Mouse (Mus musculus) heart, postnatal 25 days (tissue): Measurements from ENCODE around the gene Eef1b2. TPM values are rescaled to one million over a fixed set of nuclear protein-coding genes. Genes with fewer than 3 reads are reported as not detected.

Experiments
- DNase-seq: peaks from one replicate; pipeline ENCODE4 v3.0.0; 2022; ENCODE audit warnings: low spot score
- intact Hi-C: fragments of 180-260 bp; cut with DNase I; formaldehyde crosslinking; loops from one replicate; pipeline ENCODE4 v1.15.1; 2025
- total RNA-seq, 2 experiments: library from RNA; stranded (reverse); gene quantifications; 2 replicates each; pipeline ENCODE4 v1.2.3; 2021

Eef1b2 gene
- total RNA-seq, 2 experiments from 2014 or later, result 356 to 385 TPM

DNA sequence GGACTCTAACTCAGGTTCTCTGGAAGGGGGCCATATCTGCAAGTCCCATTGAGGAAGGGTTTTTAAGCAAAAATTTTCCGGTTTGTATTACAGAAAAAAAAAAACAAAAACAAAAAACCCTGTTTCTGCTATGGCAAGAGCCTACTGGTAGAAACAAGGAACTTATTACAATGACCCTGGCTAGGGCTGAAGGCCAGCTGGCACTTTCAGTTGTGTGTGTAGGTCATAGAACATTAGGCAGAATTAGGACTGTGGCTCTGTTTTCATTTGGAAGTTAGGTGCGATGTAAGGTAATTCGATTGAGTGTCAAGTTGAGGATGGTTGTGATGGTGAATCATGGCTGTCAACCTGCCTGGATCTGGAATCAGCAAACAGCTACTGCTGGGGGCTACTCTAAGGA lies 11.9 kb downstream of the Eef1b2 start:
- intact Hi-C loops, result no loop called here
- DNase-seq, result no peak

GRCm38 (mm10) chr1:63190851-63191250 lies 14.2 kb downstream of the Eef1b2 start:
- no peak for DNase-seq

GRCm38 (mm10) chr1:63192306-63193065 lies 15.9 kb downstream of the Eef1b2 start:
- intact Hi-C loops, result no loop called here
- DNase-seq, result no peak

More at GRCm38 (mm10) chr1:63190851-63191250, 14.2 kb downstream of the Eef1b2 start:
- intact Hi-C loops, result no loop called here

- intact Hi-C loops, result no loop called here
These were observed 19.4 kb downstream of the Eef1b2 start for GRCm38 (mm10) chr1:63195848-63196512.

DNA sequence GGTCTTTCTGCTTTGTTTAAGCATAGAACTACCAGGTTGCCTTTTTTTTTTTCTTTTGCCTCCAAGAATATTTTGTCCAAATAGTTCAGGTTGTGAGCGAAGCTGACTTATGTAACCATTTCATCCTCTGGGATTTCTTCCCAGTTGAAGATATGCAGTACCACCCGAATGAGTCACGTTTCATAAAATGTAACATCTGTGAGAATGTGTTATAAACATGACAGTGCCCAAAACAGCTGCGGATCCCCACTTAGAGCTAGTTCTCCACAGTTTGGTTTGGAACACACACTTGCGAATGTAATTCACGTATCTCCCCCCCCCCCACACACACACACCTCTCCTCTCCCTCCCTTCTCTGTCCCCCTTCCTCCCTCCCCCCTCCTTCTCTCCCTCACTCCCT lies 22.8 kb downstream of the Eef1b2 start:
- DNase-seq, result no peak
- intact Hi-C loops, result no loop called here

More at GRCm38 (mm10) chr1:63195848-63196512, 19.4 kb downstream of the Eef1b2 start:
- no peak for DNase-seq

GRCm38 (mm10) chr1:63200322-63200721 lies 23.7 kb downstream of the Eef1b2 start:
- no peak for DNase-seq
- intact Hi-C loops, result no loop called here

DNA sequence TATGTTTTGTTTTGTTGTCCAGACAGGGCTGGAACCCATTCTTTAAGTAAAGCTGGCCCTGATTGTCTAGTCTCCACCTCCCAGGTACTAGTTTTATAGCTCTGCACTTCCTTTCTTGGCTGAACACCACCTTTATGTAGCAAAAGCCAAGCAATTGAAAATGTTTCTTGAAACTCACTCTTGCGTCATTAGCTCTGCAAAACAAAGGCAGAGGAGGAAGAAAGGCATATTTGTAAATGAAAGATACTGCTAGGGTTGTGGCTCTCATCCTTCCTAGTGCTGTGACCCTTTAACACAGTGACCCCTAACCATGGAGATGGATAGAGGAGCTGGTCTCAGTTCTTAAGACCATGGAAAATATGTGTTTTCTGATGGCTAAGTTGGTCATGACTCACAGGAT lies 25.0 kb downstream of the Eef1b2 start:
- DNase-seq, result no peak
- intact Hi-C loops, result no loop called here

DNA sequence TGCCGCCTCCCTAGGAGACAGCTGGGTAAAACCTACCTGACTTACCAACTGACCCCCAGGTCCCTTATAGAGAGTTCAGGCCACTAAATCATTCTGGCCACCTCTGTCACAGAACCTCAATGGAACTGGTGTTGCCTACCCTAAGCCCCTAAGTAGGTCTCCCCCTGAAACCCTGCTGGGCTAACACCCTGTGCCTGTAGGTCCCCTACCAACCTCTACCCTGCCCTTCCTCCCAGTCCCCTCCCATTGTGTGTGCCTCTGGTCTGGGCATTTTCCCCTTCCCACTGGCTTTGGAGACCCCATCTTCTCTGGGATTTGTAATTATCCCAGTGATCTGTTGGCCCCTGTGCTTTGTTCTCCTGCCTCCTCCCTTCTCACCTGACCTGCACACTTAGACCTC lies 26.8 kb downstream of the Eef1b2 start:
- intact Hi-C loops, result no loop called here
- no peak for DNase-seq

- intact Hi-C loops, result no loop called here
- DNase-seq, result no peak
These were observed 27.5 kb downstream of the Eef1b2 start for GRCm38 (mm10) chr1:63203950-63204659.

DNA sequence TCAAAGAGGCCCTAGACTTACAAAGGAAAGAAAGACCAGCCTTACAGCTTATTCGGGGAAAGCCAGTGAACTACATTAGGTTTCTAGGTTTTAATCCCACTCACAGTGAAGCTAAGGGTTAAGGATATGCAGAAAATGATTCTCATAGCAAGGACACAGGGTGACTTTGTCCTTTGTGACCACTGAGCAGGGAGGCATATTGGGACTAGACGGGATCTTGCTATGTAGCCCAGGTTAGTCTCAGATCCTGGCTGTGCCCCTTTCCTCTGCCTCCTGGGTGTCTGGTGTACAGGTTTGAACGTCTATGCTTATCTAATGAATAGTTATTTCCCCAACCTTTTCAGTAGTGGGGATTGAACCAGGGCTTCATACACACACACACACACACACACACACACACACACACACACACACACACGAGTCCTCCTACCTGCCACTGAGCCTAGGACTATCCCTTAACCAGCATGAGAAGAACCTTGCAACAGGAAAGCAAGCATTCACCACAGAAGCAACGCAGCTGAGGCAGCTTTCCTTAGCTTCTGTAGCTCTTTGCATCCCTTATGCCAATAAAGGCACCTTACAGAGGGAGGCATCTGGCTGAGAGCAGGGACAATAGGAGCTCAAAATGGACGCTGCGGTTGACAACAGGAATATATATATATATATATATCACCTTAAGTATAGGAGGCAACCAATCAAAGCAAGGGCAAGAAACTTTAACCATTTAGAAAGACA lies 28.2 kb downstream of the Eef1b2 start:
- intact Hi-C loops, result no loop called here
- DNase-seq, result no peak

DNA sequence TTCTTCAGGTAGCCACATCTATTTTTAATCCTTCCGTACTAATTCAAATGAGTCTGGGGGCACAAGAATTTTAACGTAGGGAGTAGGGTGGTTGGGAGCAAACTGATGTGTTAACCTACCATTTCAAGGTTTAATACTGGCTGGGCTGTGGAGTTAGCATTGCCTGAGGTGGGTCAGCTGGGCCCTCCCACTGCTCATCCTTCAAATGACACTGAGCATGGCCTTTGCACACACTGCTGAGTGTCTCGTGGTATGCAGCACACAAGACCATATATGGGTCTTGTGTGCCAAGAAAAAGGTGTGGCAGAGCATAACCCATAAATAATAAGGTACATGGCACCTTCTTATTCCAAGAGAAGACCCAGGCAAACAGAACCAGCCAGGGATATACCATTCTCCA lies 31.0 kb downstream of the Eef1b2 start:
- intact Hi-C loops, result no loop called here
- no peak for DNase-seq

GRCm38 (mm10) chr1:63209861-63210529 lies 33.4 kb downstream of the Eef1b2 start:
- intact Hi-C loops, result no loop called here
- DNase-seq, result no peak

DNA sequence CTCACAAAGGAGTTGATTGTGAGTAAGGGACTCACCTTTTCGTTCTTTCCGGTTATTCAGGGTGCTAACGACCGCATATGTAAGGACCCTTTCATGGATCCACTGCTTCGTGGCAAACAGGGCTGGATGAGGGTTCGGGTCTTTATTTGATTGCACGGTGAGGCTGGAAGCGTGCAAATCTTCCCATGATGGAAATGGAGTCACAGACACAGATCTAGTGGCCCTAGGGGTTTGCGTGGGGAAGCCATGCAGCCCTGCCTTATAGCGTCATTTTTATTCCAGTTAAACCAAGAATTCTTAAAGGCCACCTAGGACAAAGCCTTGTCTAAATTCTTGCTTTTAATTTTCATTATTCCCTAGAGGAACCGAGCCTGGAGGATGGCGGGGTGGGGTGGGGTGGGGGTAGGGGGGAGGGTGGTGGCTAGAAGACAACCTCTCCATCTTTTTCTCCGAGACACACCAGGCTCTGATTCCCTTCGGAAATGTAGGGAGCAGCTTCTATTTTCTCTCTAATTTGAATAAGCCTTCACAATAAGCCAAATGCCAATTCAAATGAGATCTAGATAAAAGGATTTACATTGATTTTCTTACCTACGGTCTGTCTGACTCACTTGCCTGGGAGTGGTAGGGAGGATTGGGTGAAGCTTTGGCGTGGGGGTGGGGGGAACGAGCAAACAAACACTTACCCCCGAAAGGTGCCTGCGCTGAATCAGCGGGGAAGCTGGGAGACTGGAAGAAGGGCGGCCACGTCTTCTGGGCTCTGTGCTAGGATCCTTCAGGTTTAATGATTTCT lies 37.0 kb downstream of the Eef1b2 start:
- intact Hi-C loops, result no loop called here
- DNase-seq, result no peak

- intact Hi-C loops, result no loop called here
- no peak for DNase-seq
These were observed 37.6 kb downstream of the Eef1b2 start, which contains the start of gene Gpr1 for GRCm38 (mm10) chr1:63214271-63214558. Gene Gpr1, minus strand, starts transcription at chr1:63214543.

DNA sequence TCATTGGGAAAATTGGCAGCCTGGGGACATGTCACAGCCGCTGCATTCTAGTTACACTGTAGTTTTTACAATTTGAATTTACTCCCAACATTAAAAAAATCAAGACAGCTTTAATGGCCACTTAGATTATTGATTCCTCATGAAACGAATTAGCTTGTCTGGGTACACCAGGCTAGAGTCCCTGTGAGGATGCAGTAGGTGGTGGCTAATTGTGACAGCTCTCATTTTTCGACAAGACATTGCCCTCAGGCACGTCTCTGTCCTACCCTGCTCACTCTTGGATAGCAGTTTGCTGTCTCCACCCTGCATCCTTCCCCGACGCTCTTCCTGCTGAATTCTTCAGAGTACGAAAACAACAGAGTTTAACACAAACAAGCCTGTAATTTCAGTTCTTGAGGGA lies 38.0 kb downstream of the Eef1b2 start:
- no peak for DNase-seq
- intact Hi-C loops, result no loop called here

DNA sequence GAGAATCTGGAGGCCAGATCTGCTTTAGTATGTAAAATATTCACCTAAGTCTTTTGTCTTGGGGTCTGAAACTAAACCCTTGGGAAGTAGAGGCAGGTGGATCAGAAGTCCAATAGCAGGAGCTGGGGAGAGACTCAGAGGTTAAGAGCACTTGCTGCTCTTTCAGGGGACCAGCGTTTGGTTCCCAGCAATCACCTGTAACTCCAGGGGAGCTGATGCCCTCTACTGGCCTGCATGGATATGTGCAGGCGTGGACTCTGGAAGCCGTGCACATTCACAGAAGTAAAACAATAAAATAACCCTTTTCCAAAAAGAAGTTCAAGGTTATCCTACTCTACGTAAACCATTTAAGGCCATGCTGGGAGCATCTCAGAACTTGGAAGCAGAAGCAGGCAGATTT lies 42.7 kb downstream of the Eef1b2 start:
- DNase-seq, result no peak
- intact Hi-C loops, result no loop called here

GRCm38 (mm10) chr1:63225009-63225408 lies 48.4 kb downstream of the Eef1b2 start:
- intact Hi-C loops, result no loop called here
- no peak for DNase-seq

GRCm38 (mm10) chr1:63225890-63226289 lies 49.3 kb downstream of the Eef1b2 start:
- DNase-seq, result no peak
- intact Hi-C loops, result no loop called here

GRCm38 (mm10) chr1:63227241-63227640 lies 50.6 kb downstream of the Eef1b2 start:
- DNase-seq, result no peak
- intact Hi-C loops, result no loop called here
